Mouse (Mus musculus): Measurements from ENCODE around the gene AC153137.1. TPM values are rescaled to one million over a fixed set of nuclear protein-coding genes. Genes with fewer than 3 reads are reported as not detected.

The AC153137.1 gene
- polyA plus RNA-seq, 1 experiment, result not detected

Other genes starting within 250 kb of the AC153137.1 start
- gene Phf3, start 104.0 kb downstream of the AC153137.1 start, polyA plus RNA-seq (2012; rRNA removed), result 15.4 and 29.4 TPM in 2 replicates
- gene Lgsn, start 198.4 kb upstream of the AC153137.1 start, polyA plus RNA-seq (2012; rRNA removed), result not detected in 2 replicates
- 0.93 and 1.3 TPM in 2 replicates for gene 4931428L18Rik, start 244.7 kb upstream of the AC153137.1 start, polyA plus RNA-seq (2012; rRNA removed)
- gene Pih1d3, start 244.9 kb upstream of the AC153137.1 start, polyA plus RNA-seq (2012; rRNA removed), result not detected in 2 replicates

Data from gonadal fat pad, adult 2 months (tissue).